Mouse (Mus musculus) left cerebral cortex, adult 2 months (tissue): ENCODE measurements around the gene Asb18. TPM values are rescaled to one million over a fixed set of nuclear protein-coding genes. Genes with fewer than 3 reads are reported as not detected.

Experiments used
- DNase-seq, 2 experiments: peaks; one replicate each; pipeline ENCODE4 v3.0.0; 2021 to 2022; ENCODE audit warnings: low spot score in 2 of 2, mixed read lengths in 1 of 2; ENCODE audit errors: extremely low spot score in 1 of 2
- H3K27ac ChIP-seq: fragments of 200-600 bp; 2 replicates; pipeline ENCODE4 v1.8.1; 2022
- H3K4me3 ChIP-seq: fragments of 200-600 bp; 2 replicates; pipeline ENCODE4 v1.8.1; 2022
- CTCF ChIP-seq: fragments of 200-600 bp; IDR thresholded peaks from 2 replicates; pipeline ENCODE4 v1.8.1; 2022; ENCODE audit warnings: antibody characterized with exemption, mild to moderate bottlenecking, moderate library complexity
- intact Hi-C: fragments of 180-260 bp; cut with DNase I; formaldehyde crosslinking; loops from one replicate; pipeline ENCODE4 v1.15.1; 2025
- total RNA-seq, 2 experiments: library from RNA; stranded (reverse); gene quantifications; 2 replicates each; pipeline ENCODE4 v1.2.3; 2021

Gene Asb18
- total RNA-seq, 2 experiments from 2014 or later: 1.1 to 1.3 TPM

DNA sequence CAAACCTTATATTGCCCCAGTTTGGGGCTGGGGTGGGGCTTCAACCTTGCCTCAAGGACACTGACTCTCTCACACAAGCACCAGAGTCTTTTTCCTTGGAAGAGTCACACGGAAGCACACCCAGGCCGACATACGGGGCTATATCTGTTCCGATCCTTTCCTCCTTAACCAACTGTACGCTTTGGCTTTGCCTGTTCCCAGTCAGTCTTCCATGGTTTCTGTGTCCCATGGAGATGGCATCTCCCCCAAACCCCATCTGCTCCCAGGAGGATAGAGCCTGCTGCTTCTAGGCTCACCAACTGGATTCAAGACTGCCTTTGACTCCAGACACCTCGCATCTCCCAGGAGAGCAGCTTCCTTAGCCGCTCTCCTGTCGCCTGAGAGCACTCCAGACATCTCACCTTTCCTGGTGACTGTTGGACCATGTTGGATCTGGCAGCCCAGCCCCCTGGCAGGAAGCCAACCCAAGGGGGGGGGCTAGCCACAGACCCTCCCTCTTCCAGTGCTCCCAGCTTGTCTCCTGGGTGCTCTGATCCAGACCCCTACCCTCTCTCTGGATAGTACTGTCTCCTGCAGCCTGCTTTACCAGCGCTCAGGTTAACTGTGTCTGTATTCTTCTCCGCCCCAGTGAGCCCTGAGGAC lies 45.3 kb downstream of the Asb18 start:
- intact Hi-C loops: no loop called here
- Histone ChIP-seq H3K27ac (no peak overlapping the region; the same call in 1 of the 2 replicates), H3K4me3 (no peak overlapping the region)
- no peak for TF ChIP-seq CTCF
- DNase-seq: no peak

DNA sequence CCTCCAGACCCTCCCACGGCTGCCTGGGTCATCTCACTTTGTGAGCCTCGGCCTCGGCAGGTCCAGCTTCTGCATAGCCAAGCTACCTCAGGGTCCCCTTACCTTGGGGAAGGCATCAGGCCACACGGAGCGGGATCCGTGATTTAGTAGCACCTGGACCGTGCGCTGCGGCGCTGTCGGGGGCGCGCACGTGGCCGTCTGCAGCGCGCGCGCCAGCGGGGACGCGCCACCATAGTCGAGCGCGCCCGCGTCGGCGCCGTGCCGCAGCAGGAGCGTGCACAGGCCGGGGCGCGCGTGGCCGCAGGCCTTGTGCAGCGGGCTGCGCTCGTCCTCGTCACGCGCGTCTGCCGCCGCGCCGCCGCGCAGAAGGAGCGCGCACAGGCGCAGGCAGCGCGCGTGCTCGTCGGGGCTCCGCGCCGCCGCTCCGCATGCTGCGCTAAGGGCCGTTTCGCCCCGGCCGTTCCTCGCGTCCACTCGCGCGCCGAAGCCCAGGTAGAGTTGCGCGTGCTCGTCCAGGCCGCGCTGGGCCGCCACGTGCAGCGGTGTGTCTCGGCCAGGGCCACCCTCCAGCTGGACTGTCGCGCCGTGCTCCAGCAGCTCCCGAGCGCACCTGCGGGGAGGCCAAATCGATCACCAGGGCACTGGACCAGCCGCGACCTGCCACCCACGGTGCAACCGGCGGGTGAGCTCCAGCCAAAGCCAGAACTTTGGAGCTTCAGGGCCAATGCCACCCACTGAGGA lies 46.2 kb downstream of the Asb18 start:
- peak; percentile 63 to 69 for DNase-seq
- intact Hi-C loops: no loop called here
- TF ChIP-seq CTCF: no peak
- Histone ChIP-seq H3K4me3 (peak overlapping the region; percentile 57), H3K27ac (peak overlapping the region; percentile 73)

DNA sequence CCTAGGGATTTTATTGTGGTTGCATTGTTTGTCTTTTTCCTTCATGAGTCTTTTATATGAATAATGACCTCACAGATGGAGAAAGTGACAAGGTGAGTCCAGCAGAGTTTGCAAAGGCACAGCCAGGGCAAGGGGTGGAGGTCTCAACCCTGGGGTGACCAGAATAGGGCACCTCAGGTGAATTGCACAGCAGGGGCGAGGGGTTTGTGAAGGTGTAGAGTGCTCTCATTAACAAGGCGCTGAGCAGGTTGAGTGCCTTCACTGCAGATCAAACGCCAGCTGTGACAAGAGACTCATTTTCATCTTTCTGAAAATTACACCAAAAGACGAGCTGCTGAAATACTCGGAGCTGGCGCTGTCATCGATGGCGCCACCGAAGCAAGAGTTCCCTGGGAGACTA lies 46.9 kb downstream of the Asb18 start:
- intact Hi-C loops: no loop called here
- TF ChIP-seq CTCF: no peak
- DNase-seq: no peak
- Histone ChIP-seq H3K4me3 (peak overlapping the region; percentile 57), H3K27ac (no peak overlapping the region; the same call in 1 of the 2 replicates)

DNA sequence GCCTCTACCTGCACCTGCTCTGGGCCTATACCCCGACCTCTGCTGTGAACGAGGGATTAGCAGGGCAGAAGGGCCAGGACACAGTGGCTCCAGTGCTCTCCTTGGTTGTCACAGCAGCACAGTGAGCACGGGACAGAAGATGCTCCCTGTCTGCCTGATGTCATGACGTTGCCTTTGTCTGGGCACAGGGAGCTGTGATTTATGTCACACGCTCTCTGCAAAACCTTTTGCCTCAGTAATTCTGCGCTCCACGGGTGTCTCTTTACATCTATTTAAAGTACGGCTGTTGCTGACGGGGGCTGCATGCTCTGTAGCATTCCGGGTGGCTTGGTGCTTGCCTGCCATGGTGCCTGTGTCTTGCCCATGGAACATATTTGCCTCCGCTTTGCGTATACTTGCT lies 50.0 kb downstream of the Asb18 start:
- TF ChIP-seq CTCF: no peak
- intact Hi-C loops: no loop called here
- H3K4me3 ChIP-seq: no peak overlapping the region
- DNase-seq: no peak
- H3K27ac ChIP-seq: no peak overlapping the region

DNA sequence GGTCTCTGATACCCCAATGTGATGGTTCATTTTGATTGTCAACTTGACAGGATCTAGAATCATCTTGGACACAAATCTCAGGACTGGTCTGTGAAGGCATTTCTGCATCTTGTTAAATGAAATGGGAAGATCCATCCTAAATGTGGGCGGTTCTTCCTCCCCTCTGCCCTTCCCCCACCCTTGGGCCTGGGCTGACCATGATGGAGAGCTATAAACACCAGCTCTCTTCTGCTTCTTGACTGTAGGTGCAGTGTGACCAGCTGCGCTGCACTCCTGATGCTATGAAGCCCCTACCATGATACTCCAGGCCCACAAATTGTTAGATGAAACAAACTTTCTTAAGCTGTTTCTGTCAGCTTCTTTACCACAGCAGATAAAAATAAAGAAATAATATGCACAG lies 51.2 kb downstream of the Asb18 start:
- Histone ChIP-seq H3K4me3 (no peak overlapping the region), H3K27ac (no peak overlapping the region)
- intact Hi-C loops: no loop called here
- no peak for DNase-seq
- no peak for TF ChIP-seq CTCF

DNA sequence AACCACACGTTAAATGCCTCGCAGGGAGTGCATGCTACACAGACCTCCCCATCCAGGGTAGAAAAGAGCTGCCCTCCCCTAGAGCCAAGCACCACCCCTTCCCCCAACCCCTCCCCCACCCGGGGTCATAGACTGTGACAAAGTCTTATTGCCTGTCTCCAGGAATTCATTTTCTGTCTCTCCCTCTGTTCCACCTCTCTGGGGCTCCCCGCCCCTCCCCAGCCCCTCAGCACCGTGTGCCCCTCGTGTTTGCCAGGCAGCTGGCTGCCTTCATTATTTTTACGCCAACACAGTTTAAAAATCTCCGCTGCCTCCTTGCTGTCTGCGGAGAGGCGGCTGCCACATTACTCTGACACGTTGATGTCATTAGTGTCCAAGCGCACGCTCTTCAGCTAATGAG lies 52.4 kb downstream of the Asb18 start:
- intact Hi-C loops: no loop called here
- TF ChIP-seq CTCF: no peak
- H3K4me3 ChIP-seq: no peak overlapping the region
- DNase-seq: no peak
- H3K27ac ChIP-seq: no peak overlapping the region

DNA sequence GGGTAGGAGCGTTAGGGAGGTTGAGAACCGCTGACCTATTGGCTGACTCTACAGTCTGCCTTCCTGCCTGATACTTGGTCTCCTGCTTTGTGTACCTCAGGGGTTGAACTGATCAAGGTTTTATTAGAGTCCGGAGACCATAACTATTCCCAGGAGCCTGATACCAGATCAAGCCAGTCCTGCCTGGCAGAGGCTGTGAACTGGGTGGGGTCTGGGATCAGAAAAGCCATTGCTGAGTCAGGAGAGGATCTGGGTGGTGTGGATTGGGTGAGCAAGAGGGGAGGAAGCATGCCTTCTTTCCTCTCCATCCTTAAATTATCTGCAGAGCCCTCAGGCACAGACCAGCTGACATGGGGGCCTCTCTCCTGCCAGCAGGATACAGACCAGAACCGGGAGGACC lies 55.1 kb downstream of the Asb18 start:
- no peak for TF ChIP-seq CTCF
- intact Hi-C loops: no loop called here
- no peak for DNase-seq
- H3K4me3 ChIP-seq: no peak overlapping the region
- H3K27ac ChIP-seq: no peak overlapping the region

DNA sequence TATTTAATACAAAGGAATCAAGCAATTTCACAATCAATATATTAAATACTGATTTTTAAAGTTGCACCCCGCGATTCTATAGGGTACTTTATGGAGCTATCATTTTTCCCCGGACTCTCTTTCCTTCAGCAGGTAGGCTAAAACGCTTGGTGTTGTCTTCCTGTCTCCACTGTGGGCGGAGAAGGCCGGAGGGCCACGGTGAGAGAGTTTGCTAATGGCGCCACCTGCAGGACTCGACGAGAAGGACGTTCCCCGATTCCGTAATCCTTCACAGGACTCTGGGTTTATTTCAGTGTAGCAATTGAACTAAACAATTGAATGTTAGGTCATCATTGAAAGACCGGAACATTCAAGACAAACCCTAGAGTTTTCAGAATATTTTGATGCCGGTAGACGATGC lies 71.3 kb downstream of the Asb18 start:
- peak; percentile 80 for TF ChIP-seq CTCF
- DNase-seq: peak; percentile 59 to 70
- intact Hi-C loops: loop anchor here (1.0 to 5.0 kb wide), 3 partner anchors 81 to 297 kb away; no protein-coding TSS in a partner anchor
- Histone ChIP-seq H3K27ac (no peak overlapping the region), H3K4me3 (no peak overlapping the region)

DNA sequence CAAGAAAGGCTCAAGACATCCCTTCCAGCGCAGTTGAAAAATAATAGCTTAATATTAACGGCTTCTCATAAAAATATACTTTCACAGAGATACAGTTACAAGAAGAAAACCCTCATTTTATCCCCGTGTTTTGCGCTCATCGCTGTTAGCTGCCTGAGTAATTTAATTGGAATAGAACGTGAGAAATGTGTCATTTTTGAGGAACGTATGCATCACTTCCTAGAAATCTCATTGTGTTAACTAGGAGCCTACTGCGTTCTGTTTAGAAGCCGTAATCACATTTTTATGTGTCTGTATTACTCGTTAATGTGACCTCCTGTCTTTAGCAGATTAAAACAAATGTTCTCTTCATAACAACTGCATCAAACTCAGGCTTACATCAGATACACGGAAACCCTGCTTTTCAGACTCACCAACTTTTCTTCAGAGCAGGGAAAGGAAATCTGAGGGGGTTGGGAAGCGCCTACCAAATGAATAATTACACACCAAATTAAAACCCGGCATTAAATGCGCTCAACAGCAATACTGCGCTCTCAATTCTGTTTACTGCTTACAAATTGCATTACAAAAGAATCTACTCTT lies 72.0 kb downstream of the Asb18 start:
- no peak overlapping the region for H3K27ac ChIP-seq
- no peak overlapping the region for H3K4me3 ChIP-seq
- intact Hi-C loops: loop anchor here (2.0 to 5.0 kb wide), 2 partner anchors 80 to 274 kb away; no protein-coding TSS in a partner anchor
- TF ChIP-seq CTCF: no peak
- no peak for DNase-seq

DNA sequence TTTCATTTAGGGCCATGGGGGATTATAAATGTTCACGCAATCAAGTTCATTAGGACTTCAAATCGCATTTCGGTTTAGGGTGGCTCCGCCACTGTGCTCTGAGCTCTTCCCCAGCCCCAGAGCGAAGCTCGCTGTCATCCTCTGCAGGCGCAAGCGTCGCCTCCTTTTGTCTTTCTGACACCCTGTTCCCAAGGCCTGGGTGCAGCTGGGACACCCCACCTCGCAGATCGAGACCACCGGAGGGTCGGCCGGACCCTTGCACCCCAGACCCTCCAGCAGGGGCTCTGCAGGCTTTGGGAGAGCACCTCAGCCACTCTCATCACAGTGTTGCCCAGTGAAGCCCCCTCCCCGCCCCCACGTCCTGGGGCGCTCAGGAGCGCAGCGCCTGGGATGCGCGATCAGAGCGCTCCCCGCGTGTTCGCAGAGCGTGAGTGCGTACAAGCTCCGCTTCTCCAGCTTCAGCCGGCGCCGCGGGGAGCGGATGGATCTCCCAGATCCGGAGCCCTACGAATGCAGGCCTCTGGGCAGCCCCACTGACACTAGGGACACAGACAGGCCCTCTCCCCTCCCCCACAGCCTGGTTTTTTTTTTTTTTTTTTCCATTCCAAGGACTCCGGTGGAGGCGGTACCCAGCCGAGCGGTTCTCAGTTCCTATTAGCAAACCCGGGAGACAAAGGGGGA lies 72.6 kb downstream of the Asb18 start:
- Histone ChIP-seq H3K4me3 (no peak overlapping the region; the same call in 1 of the 2 replicates), H3K27ac (no peak overlapping the region)
- DNase-seq: no peak
- no peak for TF ChIP-seq CTCF
- intact Hi-C loops: loop anchor here (2.0 to 5.0 kb wide), 2 partner anchors 80 to 273 kb away; no protein-coding TSS in a partner anchor

DNA sequence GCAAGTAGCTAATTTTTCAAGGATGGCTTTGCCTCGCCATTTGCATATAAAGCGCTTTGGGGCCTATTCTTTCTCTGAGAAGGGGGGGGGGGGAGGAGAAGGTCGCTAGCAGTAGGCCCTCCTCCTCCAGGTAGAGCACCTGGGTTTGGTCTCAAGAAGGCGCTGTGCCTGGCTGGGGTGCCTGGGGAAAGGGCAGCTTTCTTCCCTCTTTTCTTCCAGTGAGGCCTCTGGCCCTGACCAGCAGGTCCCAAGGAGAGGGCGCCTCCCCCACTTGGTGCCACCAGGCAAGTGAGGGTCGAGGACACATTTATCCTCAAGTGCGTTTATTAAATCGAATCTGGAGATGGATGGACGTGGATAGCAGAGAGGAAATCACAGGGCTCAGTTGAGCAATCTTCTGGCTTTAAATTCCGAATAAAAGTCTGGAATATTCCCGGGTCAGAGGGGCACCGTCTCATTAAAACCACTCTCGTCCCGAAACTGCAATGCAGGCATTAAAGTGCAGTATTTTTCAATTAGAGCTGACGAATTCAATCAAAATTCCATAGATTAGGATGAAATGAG lies 73.4 kb downstream of the Asb18 start:
- TF ChIP-seq CTCF: no peak
- no peak overlapping the region for H3K4me3 ChIP-seq
- H3K27ac ChIP-seq: no peak overlapping the region
- intact Hi-C loops: loop anchor here (5.0 kb wide), 1 partner anchor 79 kb away; no protein-coding TSS in a partner anchor
- DNase-seq: no peak
